Mouse (Mus musculus) spleen, embryonic (tissue): ENCODE results near the gene Wfdc15b.
"Not testable (repeated sequence)": the region's sequence is repeated elsewhere in the genome, so short reads cannot be mapped to it uniquely, and the experiment has no call there.

Experiments used
- CTCF ChIA-PET: fragments of 350-600 bp; sonication (Branson Sonifier 250); formaldehyde crosslinking; loops from one replicate; lab custom pipeline; 2022; lab: Charles Lee

The Wfdc15b gene

DNA sequence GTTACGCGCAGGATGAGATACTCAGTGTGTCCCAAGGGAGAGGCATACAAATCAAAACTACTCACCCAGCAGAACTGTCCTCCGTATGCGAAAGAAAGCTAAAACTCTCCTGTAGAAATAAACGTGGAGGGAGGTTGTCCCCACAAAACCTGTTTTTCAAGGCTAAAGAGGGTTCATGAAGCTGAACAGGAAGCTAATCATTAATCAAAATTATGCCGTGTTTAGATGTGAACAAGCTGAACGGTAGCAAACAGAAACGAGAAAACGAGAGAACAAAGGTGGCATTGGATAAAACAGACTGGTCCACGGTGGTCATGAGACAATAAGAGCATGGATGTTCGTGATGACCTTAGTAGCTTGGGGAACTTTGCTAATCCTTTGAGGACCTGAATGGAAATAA, at the start of gene Wfdc15b:
Gene Wfdc15b, minus strand, starts transcription at position 139 of the 400 bp plus-strand sequence.
- CTCF ChIA-PET, result no interaction called here

DNA sequence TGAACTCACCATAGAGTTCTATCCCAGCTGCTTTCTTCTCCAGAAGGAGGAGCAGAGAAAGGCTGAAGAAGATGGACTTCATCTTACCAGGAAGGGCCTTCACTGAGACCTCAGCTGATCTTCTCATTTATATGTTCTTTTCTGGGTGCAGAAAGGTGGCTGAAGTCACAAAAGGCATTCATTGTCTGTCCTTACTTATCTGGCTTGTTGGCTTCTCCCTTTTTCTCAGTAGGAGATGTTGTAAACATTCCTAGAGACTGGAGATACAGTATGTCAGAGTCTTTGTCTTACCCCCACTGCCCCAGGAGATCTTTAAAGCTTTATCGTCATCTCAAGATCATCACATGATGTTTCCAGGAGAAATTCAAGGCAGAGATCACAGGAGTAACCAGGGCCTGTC, 35.1 kb upstream of the Wfdc15b start, which contains the start of gene Svs3b:
Gene Svs3b, minus strand, starts transcription at position 101 of the 400 bp plus-strand sequence.
- CTCF ChIA-PET, result not testable (repeated sequence)

DNA sequence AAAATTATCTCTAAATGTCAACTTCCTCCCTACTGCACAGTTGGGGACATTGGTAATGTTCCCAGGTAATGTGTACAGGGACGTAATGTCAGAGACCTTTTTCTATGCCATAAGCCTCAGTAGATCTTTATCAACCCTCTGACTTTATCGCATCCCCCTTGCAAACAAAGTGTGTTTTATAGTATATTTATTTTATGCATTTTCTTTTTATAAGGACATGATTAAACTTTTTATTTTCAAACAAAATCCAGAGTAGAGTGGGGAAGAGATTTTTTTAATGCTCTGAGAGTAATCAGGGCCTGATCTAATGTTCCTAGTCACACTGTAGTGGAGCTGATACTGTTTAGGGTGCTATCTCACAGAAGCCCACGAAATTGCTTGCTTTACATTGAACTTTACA, 16.9 kb upstream of the Wfdc15b start, which contains the start of gene Svs2:
Gene Svs2, minus strand, starts transcription at position 101 of the 400 bp plus-strand sequence.
- CTCF ChIA-PET, result no interaction called here

DNA sequence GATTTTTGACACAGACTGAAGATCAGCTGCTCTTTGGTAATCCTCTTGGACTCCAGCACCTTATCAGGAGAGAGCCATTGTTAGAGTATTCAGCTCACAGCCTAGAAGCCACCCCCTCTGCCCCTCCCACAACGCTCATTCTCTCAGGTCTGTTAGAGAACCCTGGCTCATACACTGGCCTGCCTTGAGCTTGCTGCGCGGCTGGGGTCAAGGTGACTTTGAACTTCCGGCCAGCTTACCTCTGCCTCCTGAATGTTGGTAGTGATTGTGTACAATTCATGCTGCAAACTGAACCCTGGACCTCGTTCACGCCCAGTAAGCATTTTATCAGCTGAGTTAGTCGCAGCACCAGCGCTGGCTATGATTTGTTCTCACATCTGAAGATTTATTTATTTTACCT, 11.2 kb upstream of the Wfdc15b start:
- CTCF ChIA-PET, result no interaction called here

DNA sequence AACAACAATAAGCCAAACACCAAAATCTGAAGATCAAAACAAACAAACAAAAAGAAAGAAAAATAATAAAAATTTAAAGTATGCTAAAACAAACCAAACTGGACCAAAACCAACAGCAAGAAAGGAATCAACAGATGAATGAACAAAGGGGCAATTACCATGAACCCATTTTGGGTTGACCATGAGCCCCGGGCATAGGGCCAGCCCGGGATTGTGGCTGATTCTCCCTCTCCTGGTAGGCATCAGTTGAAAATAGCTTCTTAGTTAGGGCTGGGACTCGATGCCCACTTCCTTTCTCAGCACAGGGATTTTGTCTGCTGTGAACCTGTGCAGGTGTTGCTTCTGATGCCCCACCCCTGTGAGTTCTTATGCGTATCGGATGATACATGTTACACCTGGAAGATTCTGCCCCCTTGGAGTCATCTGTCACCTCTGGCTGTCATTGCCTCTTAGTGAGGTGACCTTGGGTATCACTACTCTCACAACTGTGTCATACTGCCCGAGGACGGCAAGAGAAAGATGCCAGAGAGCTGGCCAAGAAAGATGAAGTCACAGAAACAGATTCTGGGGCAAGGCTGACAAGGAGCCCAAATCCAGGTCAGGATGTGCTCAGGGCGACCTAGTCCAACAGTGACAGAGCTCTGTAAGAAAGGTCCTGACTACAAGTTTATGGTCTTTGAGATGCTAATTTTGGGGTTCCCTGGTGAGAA, 7.1 kb upstream of the Wfdc15b start:
- CTCF ChIA-PET, result no interaction called here

DNA sequence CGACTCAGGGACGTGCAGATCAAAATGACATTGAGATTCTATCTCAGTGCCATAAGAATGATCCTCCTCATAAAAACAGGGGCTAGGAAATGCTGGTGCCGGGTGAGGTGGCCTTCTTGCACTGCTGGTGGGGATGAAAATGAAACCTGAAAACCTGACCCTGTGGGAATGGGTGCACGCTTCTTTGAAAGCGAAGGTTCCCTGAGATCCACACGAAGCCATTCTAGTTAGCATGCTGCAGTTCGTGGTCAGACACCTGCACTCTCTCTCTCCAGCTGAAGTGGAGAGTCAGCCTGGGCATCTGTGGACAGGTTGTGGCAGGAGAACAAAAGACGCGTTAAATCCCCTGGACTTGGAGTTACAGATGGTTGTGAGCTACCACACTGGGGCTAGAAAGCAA, 2.2 kb downstream of the Wfdc15b start:
- CTCF ChIA-PET, result interaction anchor here (0.6 kb wide), 1 partner anchor 24 kb away, joined by 3 read pairs; no protein-coding TSS in a partner anchor

DNA sequence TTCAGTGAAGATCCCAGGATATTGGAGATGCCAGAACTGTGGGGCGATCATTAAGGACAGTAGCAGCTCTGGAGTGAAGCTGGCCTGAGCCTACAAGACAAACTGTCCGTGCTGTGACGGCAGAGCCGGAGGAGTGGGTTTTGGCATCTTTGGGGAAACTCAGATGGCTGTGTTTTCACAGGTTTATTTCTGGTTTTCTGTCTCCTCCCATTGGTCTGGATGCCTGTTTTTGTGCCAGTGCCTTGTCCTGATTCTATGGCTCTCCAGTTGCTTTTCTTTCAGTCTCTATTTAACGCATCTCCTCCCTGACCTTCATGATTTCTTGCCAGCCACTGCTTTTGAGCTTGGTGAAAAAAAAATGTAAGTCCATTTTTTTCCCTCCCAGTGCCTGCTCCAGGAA, 8.7 kb downstream of the Wfdc15b start:
- CTCF ChIA-PET, result interaction anchor here (0.6 kb wide), 1 partner anchor 105 kb away, joined by 3 read pairs; no protein-coding TSS in a partner anchor

DNA sequence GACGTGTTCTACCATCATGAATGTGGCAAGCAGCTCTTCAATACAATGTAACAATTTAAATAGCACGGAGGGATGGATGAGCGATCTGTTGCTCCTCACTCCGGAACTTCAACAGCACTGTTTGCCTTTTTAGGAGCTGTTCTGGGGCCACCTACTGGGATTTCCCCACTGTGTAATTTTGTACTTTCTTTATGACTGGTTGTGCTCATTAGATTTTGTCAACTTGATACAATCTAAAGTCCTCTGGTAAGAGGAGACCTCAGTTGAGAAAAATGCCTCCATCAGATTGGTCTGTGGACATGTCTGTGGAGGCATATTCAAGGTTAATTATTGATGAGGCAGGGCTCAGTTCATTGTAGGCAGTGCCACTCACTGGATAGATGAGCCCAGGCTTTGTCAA, 10.6 kb downstream of the Wfdc15b start:
- CTCF ChIA-PET, result no interaction called here

DNA sequence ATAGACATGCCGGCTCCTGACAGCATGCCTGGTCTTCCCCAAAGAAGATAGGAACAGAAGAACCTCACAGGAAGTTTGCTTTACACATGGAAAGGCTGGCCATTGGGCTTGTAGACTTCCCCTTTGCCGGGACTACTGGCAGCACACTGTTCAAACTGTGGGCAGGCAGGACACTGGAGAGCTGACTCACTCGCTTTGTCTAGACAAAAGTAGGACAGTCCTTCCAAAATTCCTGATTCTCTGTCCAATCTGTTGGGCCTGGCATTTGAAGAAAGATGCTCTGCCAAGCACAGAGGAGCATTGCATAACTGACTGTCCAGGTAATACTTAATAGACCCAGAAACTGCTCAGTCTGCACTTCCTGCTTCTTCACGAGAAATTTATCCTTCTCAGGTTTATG, 14.8 kb downstream of the Wfdc15b start:
- CTCF ChIA-PET, result no interaction called here

DNA sequence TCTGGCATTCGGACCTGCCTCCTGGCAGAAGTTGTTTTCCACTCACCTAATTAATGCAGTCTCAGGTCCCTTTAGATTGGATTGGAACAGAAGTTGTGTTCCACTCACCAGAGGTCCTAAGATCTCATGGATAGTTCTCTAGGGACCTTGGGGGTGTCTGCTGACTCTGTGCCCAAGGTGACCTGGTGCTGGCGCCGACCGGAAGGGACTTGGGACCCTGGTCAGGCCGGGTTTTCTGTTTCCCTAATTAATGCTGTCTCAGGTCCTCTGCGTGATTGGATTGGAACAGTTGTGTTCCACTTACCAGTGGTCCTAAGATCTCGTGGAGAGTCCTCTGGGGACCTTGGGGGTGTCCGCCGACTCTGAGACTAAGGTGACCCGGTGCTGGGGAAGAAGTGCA, 15.4 kb downstream of the Wfdc15b start:
- CTCF ChIA-PET, result not testable (repeated sequence)

DNA sequence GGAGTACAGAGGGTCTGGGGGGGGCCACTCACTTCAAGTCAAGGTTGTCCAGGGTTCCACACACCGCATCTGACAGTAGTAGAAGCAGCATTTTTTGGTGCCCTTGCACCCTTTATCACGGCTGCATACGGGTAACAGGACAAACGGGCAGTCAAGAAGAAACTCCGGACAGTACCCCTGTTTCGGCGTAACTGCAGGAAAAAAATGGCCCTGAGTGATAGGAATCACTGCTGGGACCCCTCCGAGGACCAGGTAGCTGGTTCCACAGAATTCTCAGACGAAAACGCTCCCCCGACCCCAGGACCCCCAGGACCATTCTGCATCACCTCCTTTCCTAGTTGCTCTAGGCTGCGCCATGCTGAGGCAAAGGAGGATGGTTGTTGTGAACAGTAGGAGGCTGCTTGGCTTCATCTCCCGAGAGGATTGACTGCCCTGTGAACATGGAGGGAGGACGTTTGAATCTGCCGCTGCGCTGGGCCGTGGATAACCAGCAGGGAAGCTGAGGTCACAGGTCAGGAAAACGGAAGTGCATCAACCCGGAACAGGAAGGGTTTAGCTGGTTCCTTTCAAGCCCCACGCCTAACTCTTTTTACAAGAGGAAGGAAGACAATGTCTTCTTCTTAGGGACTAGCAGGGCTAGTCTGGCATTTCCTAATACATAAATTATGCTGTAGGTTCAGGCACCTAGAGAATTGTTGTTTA, 21.7 kb downstream of the Wfdc15b start, which contains the start of gene Wfdc15a:
Gene Wfdc15a, minus strand, starts transcription at position 505 of the 702 bp plus-strand sequence.
- CTCF ChIA-PET, result interaction anchor here (0.7 kb wide), 1 partner anchor 373 kb away, joined by 3 read pairs; no protein-coding TSS in a partner anchor

DNA sequence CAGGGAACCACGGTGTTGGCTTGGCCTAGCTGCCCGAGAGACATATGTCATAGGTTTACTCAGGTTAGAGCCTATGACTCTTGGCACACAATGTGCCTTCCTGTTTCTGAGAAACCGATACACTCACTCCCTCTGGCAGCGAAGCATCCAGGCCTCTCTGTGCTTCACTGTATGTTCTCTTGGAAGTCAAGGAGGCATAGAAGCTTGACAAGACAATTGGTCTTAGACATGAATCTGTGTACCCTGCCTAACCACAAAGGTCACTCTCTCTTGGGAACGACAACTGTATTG, 24.8 kb downstream of the Wfdc15b start:
- CTCF ChIA-PET, result no interaction called here

DNA sequence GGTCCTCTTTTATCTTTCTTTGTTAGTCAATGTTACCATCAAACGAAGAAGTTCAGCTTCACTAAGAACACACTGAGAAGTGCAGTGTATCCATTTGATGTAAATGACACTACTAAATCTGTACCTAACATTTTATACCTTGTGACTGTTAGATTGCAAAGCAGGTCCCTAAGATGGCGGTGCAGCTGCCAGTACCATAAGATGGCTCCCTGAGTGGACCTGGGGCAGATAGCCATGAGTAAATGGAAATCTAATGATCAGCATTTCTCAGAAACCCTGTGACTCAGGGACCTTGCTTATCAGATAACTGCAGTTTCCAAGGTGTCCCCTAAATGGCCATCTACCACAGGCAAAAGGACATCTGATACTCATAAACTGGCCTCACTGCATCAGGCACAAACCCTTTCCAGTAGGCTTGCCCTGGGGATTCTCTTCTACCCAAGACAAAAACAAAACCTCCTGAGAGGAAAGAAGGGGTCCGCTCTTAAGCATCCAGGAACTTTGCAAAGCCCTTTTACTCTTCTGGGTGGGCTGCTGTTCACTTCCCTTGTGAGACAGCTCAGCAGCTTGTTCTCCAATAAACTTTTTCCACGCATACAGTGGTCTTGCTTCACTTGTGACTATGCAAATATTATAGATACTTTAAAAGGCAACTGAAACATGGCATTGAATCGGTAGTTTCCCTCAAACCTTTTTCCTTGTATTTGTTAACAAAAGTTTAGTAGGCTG, 25.3 kb downstream of the Wfdc15b start:
- CTCF ChIA-PET, result no interaction called here

DNA sequence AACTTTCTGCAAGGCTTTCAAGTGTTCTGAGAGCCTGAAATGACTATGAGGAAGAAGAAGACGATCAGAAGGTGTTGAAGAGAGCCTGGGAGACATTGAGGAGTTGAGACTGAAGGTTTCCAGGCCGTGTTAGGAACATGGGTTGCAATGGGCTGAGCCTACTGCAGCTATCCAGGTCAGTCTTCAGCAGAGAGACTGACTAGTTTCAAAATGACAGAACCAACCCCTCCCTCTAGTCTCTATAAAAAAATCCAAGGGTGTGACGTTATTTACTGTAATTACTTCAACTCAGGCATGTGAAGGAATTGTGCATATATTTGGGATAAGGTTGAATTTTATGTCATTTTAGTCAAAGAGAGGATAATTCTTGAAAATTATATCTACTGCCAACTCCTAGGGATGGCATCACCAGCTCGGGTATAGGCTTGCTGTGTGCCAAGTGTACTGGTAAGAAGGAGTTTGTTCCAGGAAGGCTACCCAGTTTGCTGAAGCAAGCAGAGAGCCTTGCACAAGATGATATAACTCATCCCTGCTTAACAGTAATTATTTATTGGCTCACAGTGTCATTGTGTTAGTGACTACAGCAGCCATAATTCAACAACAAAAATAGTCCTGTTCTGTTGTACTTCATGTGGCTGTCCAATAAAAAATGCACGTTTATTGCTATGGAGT, 26.4 kb downstream of the Wfdc15b start:
- CTCF ChIA-PET, result no interaction called here

DNA sequence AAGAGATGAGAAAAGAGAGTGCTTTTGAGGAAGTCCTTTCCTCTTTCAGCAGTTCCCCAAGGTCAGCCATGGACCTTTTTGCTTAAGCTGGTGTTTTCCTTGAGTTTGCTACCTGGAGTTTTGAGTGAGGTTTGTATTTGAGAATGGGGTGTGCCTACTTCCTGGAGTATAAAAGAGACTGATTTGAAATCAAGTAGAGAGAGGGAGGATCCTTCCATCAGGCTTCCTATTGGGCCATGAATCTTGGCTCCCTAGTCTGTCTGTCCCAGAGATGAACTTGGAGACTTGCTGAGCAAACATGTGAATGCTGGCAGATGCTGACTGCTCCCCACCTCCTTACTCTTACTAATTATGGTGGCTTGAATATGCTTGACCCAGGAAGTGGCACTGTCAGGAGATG, 29.2 kb downstream of the Wfdc15b start:
- CTCF ChIA-PET, result no interaction called here

DNA sequence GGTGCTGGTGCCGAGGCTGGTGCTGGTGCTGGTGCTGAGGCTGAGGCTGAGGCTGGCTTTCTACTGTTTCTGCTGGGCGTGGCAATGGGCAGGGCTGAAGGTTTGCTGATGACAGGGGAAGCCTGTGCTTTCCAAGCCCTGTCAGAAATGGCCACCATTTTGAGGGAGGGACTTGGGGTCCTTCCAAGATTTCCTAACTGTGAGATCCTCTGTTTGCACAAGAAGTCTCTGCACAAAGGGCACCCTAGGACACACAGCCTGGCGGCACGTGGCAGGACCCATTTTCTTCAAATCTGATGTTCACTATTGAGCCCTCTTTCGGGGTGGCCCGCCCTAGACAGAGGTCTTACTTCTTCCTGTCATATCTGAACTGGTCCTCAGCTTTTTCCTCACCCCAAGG, 30.9 kb downstream of the Wfdc15b start, which contains the start of gene Wfdc12:
Gene Wfdc12, minus strand, starts transcription at position 33 of the 400 bp plus-strand sequence.
- CTCF ChIA-PET, result no interaction called here

DNA sequence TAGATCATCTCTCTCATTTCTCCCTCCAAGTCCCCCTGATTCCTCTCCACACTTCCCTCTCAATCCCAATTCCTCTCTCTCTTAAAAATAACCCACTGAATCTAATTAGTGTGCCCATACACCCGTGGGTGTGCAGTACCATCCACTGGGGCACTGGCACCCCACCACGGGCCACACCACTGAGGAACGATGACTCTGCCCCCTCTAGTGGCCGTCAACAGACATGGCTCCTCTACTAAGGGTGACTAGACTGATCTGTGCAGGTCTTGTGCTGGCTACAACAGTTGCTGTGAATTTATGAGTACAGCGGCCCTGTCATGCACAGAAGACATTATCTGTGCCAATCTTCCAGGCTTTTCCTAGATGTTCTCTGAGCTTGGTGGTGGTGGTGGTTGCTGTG, 32.7 kb downstream of the Wfdc15b start:
- CTCF ChIA-PET, result no interaction called here

DNA sequence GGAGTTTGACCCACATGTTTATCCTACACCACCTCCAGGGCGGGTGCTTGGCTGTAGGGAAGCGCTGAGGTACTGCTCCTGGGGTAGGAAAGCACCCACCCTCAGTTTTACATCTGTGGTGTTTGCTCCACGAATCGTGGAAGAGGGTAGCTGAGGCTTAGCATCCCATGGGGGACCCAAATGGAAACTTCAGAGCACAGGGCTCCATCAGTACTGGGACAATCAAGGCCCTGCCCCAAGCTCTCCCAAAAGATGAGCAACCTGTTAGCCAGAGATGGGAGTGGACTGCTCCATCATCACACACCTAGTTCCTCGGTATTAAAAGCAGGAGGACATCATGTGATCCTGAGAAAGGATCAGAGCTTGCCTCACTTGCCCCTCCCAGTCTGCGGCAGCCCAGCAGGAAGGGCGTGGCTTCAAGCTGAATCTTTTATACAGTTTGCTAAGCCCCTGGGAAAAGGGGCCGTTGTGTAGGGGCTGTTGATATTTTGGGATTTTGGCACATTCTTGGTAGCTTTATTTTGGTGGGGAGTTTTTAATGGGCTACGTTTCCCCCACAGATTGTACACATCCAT, 37.2 kb downstream of the Wfdc15b start:
- CTCF ChIA-PET, result no interaction called here

DNA sequence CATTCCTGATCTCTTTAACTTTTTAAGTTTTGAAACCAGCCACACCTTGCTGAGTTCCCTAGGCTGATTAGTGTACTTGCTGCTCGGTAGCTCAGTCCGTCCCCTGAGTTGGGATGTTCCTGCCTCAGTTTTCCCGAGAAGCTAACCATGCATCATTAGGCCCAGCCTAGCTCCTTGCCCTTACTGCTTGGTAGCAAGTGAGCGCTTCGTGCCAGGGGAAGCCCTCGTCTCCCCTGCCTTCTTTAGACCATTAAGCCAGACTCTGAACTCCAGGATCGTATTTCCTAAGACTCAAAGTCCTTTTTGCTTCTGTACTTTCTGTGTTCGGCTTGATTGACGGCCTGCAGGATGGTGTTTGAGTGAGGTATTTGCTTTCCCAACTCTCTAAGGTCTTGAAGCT, 38.1 kb downstream of the Wfdc15b start:
- CTCF ChIA-PET, result interaction anchor here (0.6 kb wide), 1 partner anchor 15 kb away, joined by 4 read pairs; no protein-coding TSS in a partner anchor

DNA sequence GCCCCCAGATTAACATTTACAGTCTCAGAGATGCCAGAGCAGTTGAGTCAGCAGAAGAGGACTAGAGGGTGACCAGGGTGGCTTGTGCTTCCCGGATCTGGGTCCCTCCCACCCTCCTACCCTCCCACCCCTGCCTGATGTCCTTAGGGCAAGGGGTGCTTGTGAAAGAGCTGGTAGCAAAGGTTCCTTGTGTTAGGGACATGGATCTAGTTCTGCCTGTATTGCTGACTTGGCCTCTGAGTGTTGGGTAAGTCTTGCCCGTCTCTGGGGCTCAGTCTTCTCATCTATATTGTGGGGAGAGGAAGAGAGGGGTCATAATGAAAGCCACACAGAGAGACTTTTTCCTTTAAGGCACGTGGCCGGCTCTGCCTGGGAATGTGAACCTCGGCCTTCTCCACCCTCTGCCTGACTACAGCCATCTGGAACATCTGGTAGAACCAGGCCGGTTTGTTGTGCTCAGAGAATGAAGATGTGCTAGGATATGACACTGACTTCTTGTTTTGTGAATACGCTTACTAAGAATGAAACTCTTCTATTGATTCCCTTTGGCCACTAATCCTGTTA, 38.7 kb downstream of the Wfdc15b start, which contains the start of gene Wfdc5:
Gene Wfdc5, minus strand, starts transcription at position 51 of the 564 bp plus-strand sequence.
- CTCF ChIA-PET, result interaction anchor here (0.6 kb wide), 1 partner anchor 15 kb away, joined by 4 read pairs; no protein-coding TSS in a partner anchor

DNA sequence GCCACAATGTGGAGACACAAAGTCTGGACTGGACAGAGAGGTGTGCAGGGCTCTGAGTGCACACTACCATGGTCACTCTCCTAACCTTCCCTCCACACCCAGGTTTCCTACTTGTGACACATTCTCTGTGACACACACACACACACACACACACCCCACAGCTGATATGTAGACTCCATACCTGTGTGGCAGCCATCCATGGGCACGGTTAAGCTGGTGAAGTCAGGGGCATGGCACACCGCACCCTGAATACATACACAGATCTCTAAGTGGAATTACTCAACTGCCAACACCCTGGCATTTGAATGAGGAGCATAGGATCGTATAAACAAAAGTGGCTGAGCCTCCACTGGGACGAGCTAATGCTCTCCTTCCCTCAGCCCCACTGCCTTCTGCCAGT, 40.7 kb downstream of the Wfdc15b start:
- CTCF ChIA-PET, result interaction anchor here (0.8 kb wide), 1 partner anchor 1895 kb away, joined by 4 read pairs; no protein-coding TSS in a partner anchor
